Mouse (Mus musculus) intestine, postnatal 0 days (tissue): ENCODE results near the gene Arrdc5. TPM values are rescaled to one million over a fixed set of nuclear protein-coding genes. Genes with fewer than 3 reads are reported as not detected.

Experiments
- ATAC-seq: fragments of 200-750 bp; cut with Nextera tagmentation; 2 replicates; pipeline ENCODE4 v1.8.0; 2017; ENCODE audit warnings: mild to moderate bottlenecking, moderate TSS enrichment, moderate library complexity
- H3K27ac ChIP-seq: fragments of 300-500 bp; sonication (generic); 2 replicates; pipeline ENCODE4 v1.5.1; 2014; ENCODE audit warnings: mild to moderate bottlenecking, low read depth, low read length, moderate library complexity
- H3K27me3 ChIP-seq: fragments of 300-500 bp; sonication (generic); replicated peaks from 2 replicates; pipeline ENCODE4 v1.6.1; 2014; ENCODE audit warnings: low read length, mixed read lengths; ENCODE audit not compliant: control insufficient read depth, insufficient read depth
- H3K36me3 ChIP-seq: fragments of 300-500 bp; sonication (generic); 2 replicates; pipeline ENCODE4 v1.6.1; 2014; ENCODE audit warnings: mild to moderate bottlenecking, moderate library complexity; ENCODE audit not compliant: control insufficient read depth, insufficient read depth
- H3K4me1 ChIP-seq: fragments of 300-500 bp; sonication (generic); replicated peaks from 2 replicates; pipeline ENCODE4 v1.6.1; 2014; ENCODE audit warnings: antibody characterized with exemption, low read length, mixed read lengths; ENCODE audit not compliant: control insufficient read depth, insufficient read depth
- H3K4me2 ChIP-seq: fragments of 300-500 bp; sonication (generic); replicated peaks from 2 replicates; pipeline ENCODE4 v1.6.1; 2014; ENCODE audit warnings: low read depth, mild to moderate bottlenecking, moderate library complexity
- H3K4me3 ChIP-seq: fragments of 300-500 bp; sonication (generic); 2 replicates; pipeline ENCODE4 v1.5.1; 2014; ENCODE audit warnings: low read depth, low read length
- H3K9ac ChIP-seq: fragments of 300-500 bp; sonication (generic); 2 replicates; pipeline ENCODE4 v1.6.1; 2014; ENCODE audit warnings: mild to moderate bottlenecking, low read depth, low read length
- H3K9me3 ChIP-seq: fragments of 300-500 bp; sonication (generic); 2 replicates; pipeline ENCODE4 v1.6.1; 2016; ENCODE audit warnings: mixed run types; ENCODE audit not compliant: control insufficient read depth
- CTCF ChIP-seq: sonication (generic); IDR thresholded peaks from 2 replicates; pipeline ENCODE4 v1.5.1; 2016; ENCODE audit warnings: low read depth, mild to moderate bottlenecking, control low read depth, antibody characterized with exemption, moderate library complexity
- WGBS: fragments of 180-500 bp; shearing (Covaris S2); extraction: QIAGEN DNeasy Blood & Tissue Kit; methylation state at CpG from one replicate; pipeline ENCODE4 v1.1.7; 2014; 5-methylcytosine and 5-hydroxymethylcytosine counted together
- polyA plus RNA-seq: library from polyadenylated mRNA; unstranded; fragments of >200 nt; fragmentation: Nextera tagmentation; extraction: Ambion mirVana; gene quantifications from 2 replicates; pipeline ENCODE4 v1.2.1, GENCODE M21; 2015

The Arrdc5 gene
- polyA plus RNA-seq, 1 experiment from 2014 or later, result not detected

- no peaks in the 10 kb centered on the region; the same call in 1 of the 2 replicates for H3K4me1 ChIP-seq
- ATAC-seq, result 0 out of 2 replicates have a peak, but pooled peaks have one; percentile 0
Measured at GRCm38 (mm10) chr17:56302363-56302996, 2.4 kb upstream of the Arrdc5 start.

GRCm38 (mm10) chr17:56298238-56298637 is 1.8 kb downstream of the Arrdc5 start:
- H3K27ac ChIP-seq, result no peak overlapping the region
- no peak overlapping the region for H3K4me2 ChIP-seq
- no peak for TF ChIP-seq CTCF
- 100% methylated on average over 1 of the region's 1 CpGs for WGBS
- no peak for ATAC-seq
- no peaks in the 10 kb centered on the region for H3K36me3 ChIP-seq
- H3K9ac ChIP-seq, result no peak overlapping the region
- H3K9me3 ChIP-seq, result no peaks in the 10 kb centered on the region
- no peak overlapping the region for H3K4me3 ChIP-seq
- no peaks in the 10 kb centered on the region; the same call in 1 of the 2 replicates for H3K4me1 ChIP-seq
- H3K27me3 ChIP-seq, result no peaks in the 10 kb centered on the region

More at GRCm38 (mm10) chr17:56302363-56302996, 2.4 kb upstream of the Arrdc5 start:
- H3K36me3 ChIP-seq, result no peaks in the 10 kb centered on the region
- H3K27ac ChIP-seq, result peak overlapping the region; percentile 36; the same call in 1 of the 2 replicates
- H3K27me3 ChIP-seq, result no peaks in the 10 kb centered on the region
- 34% methylated on average over 13 of the region's 13 CpGs for WGBS
- no peak for TF ChIP-seq CTCF
- peak overlapping the region; percentile 99 for H3K4me2 ChIP-seq
- no peak overlapping the region for H3K9ac ChIP-seq
- no peaks in the 10 kb centered on the region for H3K9me3 ChIP-seq
- no peak overlapping the region for H3K4me3 ChIP-seq

GRCm38 (mm10) chr17:56296201-56296600 is 3.9 kb downstream of the Arrdc5 start:
- Histone ChIP-seq H3K9ac (no peak overlapping the region), H3K4me1 (no peaks in the 10 kb centered on the region), H3K9me3 (no peaks in the 10 kb centered on the region), H3K27ac (no peak overlapping the region), H3K4me2 (no peak overlapping the region), H3K4me3 (no peak overlapping the region), H3K36me3 (no peaks in the 10 kb centered on the region), H3K27me3 (no peaks in the 10 kb centered on the region)
- no peak for ATAC-seq
- WGBS, result 68% methylated on average over 1 of the region's 1 CpGs
- TF ChIP-seq CTCF, result no peak

- Histone ChIP-seq H3K9ac (no peak overlapping the region), H3K27me3 (no peaks in the 10 kb centered on the region), H3K36me3 (no peaks in the 10 kb centered on the region), H3K27ac (no peak overlapping the region), H3K4me3 (no peak overlapping the region), H3K4me1 (no peaks in the 10 kb centered on the region), H3K4me2 (no peak overlapping the region), H3K9me3 (no peaks in the 10 kb centered on the region)
- no peak for TF ChIP-seq CTCF
- no peak for ATAC-seq
- WGBS, result 94% methylated on average over 19 of the region's 19 CpGs
Measured at GRCm38 (mm10) chr17:56294241-56294640, 5.8 kb downstream of the Arrdc5 start.

- no peak for TF ChIP-seq CTCF
- no peak overlapping the region for H3K27ac ChIP-seq
- H3K9ac ChIP-seq, result no peak overlapping the region
- H3K4me3 ChIP-seq, result no peak overlapping the region
- no peak overlapping the region for H3K4me2 ChIP-seq
- no peaks in the 10 kb centered on the region for H3K36me3 ChIP-seq
- no peaks in the 10 kb centered on the region for H3K27me3 ChIP-seq
- ATAC-seq, result no peak
- 77% methylated on average over 1 of the region's 1 CpGs for WGBS
- no peaks in the 10 kb centered on the region for H3K9me3 ChIP-seq
- no peaks in the 10 kb centered on the region for H3K4me1 ChIP-seq
Measured at GRCm38 (mm10) chr17:56293291-56293690, 6.8 kb downstream of the Arrdc5 start.

- 96% methylated on average over 4 of the region's 4 CpGs for WGBS
- H3K27ac ChIP-seq, result peak within 1 kb of the TSS; percentile 95; the same call in 1 of the 2 replicates
- H3K4me2 ChIP-seq, result peak within 1 kb of the TSS; percentile 72
- TF ChIP-seq CTCF, result no peak
- H3K27me3 ChIP-seq, result no peaks in the 10 kb centered on the region
- no peak within 1 kb of the TSS for H3K9ac ChIP-seq
- ATAC-seq, result no peak
- no peaks in the 10 kb centered on the region for H3K9me3 ChIP-seq
- H3K4me3 ChIP-seq, result no peak within 1 kb of the TSS
- no peaks in the 10 kb centered on the region for H3K36me3 ChIP-seq
- H3K4me1 ChIP-seq, result no peaks in the 10 kb centered on the region
Measured at GRCm38 (mm10) chr17:56292531-56293222, 7.4 kb downstream of the Arrdc5 start, which contains the start of gene Plin3. Plin3 (minus strand) TSS chr17:56292873.
